Comparison of ENCODE assay signal across 8 mouse cellular contexts in the genomic region with DNA sequence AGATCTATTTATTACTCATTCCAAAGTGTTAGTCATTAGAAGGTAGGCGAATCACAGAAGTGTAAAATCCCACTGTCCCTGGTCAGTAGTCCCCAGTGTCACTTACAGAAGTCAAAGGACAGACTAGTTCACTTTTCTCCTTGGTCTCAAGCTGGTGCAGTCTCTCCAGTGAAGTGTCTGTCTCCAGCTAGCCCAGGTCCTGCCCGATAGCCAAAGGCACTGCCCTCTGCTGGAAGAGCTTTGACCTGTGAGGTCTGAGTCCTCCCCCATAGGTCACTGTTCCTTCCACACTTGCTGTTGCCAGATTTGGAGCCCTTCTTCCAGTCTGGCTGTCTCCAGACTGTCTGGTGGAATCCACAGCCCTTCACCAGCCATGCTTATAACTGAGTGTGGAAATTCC. TPM values are rescaled to one million over a fixed set of nuclear protein-coding genes. Genes with fewer than 3 reads are reported as not detected.
A peak's percentile ranks its signal among the peaks of the same experiment; 100 is the strongest.
DNase-seq lines count a peak whose midpoint lies in the region; ATAC-seq and TF ChIP-seq lines count a peak whose summit lies in the region.

No protein-coding gene starts in this region.

- H3K9me3 ChIP-seq in intestine, postnatal 0 days (ENCODE audit: control insufficient read depth), result no peaks in the 10 kb centered on the region
- H3K9me3 ChIP-seq in stomach, postnatal 0 days (ENCODE audit: control insufficient read depth, low read length), result no peaks in the 10 kb centered on the region
- H3K9me3 ChIP-seq in forebrain, embryonic 12.5 days, result no peaks in the 10 kb centered on the region

- TF ChIP-seq POLR2A in bone marrow macrophage, adult 2 months (IDR thresholded peaks at IDR 0.05; ENCODE audit: borderline replicate concordance, low read depth, low read length), result no peak

- 0 out of 2 replicates have a peak, but pooled peaks have one; percentile 34 for TF ChIP-seq CTCF in bone marrow macrophage, adult 2 months (IDR thresholded peaks at IDR 0.05; ENCODE audit: low read depth, low read length)
- peak; percentile 69 for TF ChIP-seq CTCF in intestine, postnatal 0 days (IDR thresholded peaks at IDR 0.05; ENCODE audit: low read depth)
- peak; percentile 60 for TF ChIP-seq CTCF in stomach, postnatal 0 days (IDR thresholded peaks at IDR 0.05; ENCODE audit: low read depth)

- WGBS in intestine, postnatal 0 days, result 38% methylated on average over 2 of the region's 2 CpGs
- WGBS in stomach, postnatal 0 days, result 43% methylated on average over 2 of the region's 2 CpGs
- 24% methylated on average over 2 of the region's 2 CpGs for WGBS in forebrain, embryonic 12.5 days

- peak; percentile 19 to 25 for DNase-seq in right cerebral cortex, postnatal 10 days (ENCODE audit: low spot score in 2 of 2)
- no peak for DNase-seq in right cerebral cortex, postnatal 4 days
- peak; percentile 74 for DNase-seq in gastrocnemius, adult 18-20 months (ENCODE audit: low spot score)
- peak; percentile 57 for DNase-seq in lung, postnatal 25 days (ENCODE audit: low spot score)
- peak; percentile 46 for DNase-seq in stomach, postnatal 0 days (ENCODE audit: low spot score)

- H3K9ac ChIP-seq in intestine, postnatal 0 days (ENCODE audit: low read depth, low read length), result no peak overlapping the region
- no peak overlapping the region for H3K9ac ChIP-seq in stomach, postnatal 0 days (ENCODE audit: low read length)
- no peak overlapping the region for H3K9ac ChIP-seq in forebrain, embryonic 12.5 days

- no peak overlapping the region for H3K4me3 ChIP-seq in bone marrow macrophage, adult 2 months (ENCODE audit: insufficient read depth, low read length)
- no peak overlapping the region for H3K4me3 ChIP-seq in intestine, postnatal 0 days (ENCODE audit: low read depth, low read length)
- H3K4me3 ChIP-seq in stomach, postnatal 0 days (ENCODE audit: low read depth, low read length), result no peak overlapping the region
- no peak overlapping the region for H3K4me3 ChIP-seq in forebrain, embryonic 12.5 days (replicated peaks)

- H3K4me2 ChIP-seq in intestine, postnatal 0 days (replicated peaks; ENCODE audit: low read depth), result peak overlapping the region; percentile 62; the same call in 1 of the 2 replicates
- H3K4me2 ChIP-seq in stomach, postnatal 0 days (replicated peaks; ENCODE audit: low read depth), result peak overlapping the region; percentile 55; the same call in 1 of the 2 replicates
- no peak overlapping the region for H3K4me2 ChIP-seq in forebrain, embryonic 12.5 days

- H3K27ac ChIP-seq in bone marrow macrophage, adult 2 months (ENCODE audit: insufficient read depth, low read depth, low read length), result peak overlapping the region; percentile 66; the same call in 1 of the 2 replicates
- H3K27ac ChIP-seq in intestine, postnatal 0 days (ENCODE audit: low read depth, low read length), result no peak overlapping the region
- peak overlapping the region; percentile 30 for H3K27ac ChIP-seq in stomach, postnatal 0 days (replicated peaks)
- no peak overlapping the region for H3K27ac ChIP-seq in forebrain, embryonic 12.5 days

- no peaks in the 10 kb centered on the region for H3K27me3 ChIP-seq in intestine, postnatal 0 days (replicated peaks; ENCODE audit: control insufficient read depth, insufficient read depth, low read length)
- no peaks in the 10 kb centered on the region for H3K27me3 ChIP-seq in stomach, postnatal 0 days (ENCODE audit: control insufficient read depth, insufficient read depth, low read length)
- H3K27me3 ChIP-seq in forebrain, embryonic 12.5 days, result 0 out of 2 replicates have a peak, but pooled peaks cover 3% of the 10 kb centered on the region

- no peaks in the 10 kb centered on the region for H3K36me3 ChIP-seq in intestine, postnatal 0 days (ENCODE audit: control insufficient read depth, insufficient read depth)
- H3K36me3 ChIP-seq in stomach, postnatal 0 days (ENCODE audit: control insufficient read depth, insufficient read depth, low read length), result no peaks in the 10 kb centered on the region
- H3K36me3 ChIP-seq in forebrain, embryonic 12.5 days (replicated peaks), result no peaks in the 10 kb centered on the region

- no peak for TF ChIP-seq EP300 in stomach, postnatal 0 days (optimal IDR thresholded peaks at IDR 0.05)

- ATAC-seq in intestine, postnatal 0 days, result peak; percentile 8; the same call in 1 of the 2 replicates
- peak; percentile 50; the same call in 1 of the 2 replicates for ATAC-seq in stomach, postnatal 0 days (ENCODE audit: low FRiP score, low TSS enrichment)
- no peak for ATAC-seq in forebrain, embryonic 12.5 days (ENCODE audit: low FRiP score)

- peaks cover 5% of the 10 kb centered on the region for H3K4me1 ChIP-seq in bone marrow macrophage, adult 2 months (ENCODE audit: control insufficient read depth, insufficient read depth, low read length)
- no peaks in the 10 kb centered on the region for H3K4me1 ChIP-seq in intestine, postnatal 0 days (replicated peaks; ENCODE audit: control insufficient read depth, insufficient read depth, low read length)
- no peaks in the 10 kb centered on the region for H3K4me1 ChIP-seq in stomach, postnatal 0 days (replicated peaks; ENCODE audit: control insufficient read depth, insufficient read depth)
- peaks cover 2% of the 10 kb centered on the region; the same call in 1 of the 2 replicates for H3K4me1 ChIP-seq in forebrain, embryonic 12.5 days

RNA-seq across cellular contexts. Expression of a gene that starts 2.1 kb away (rescaled TPM):
- polyA plus RNA-seq in bone marrow macrophage, adult 2 months (2012; ENCODE audit: insufficient read depth, insufficient read length, missing spikeins), result 37.3 and 39.6 TPM in 2 replicates
- 10 to 100 TPM; 22.3 to 24.3 TPM for total RNA-seq in gastrocnemius, adult 18-20 months (2021)
- polyA plus RNA-seq in intestine, postnatal 0 days (2015; fragmentation: Nextera tagmentation; extraction: Ambion mirVana), result 18.4 and 20.4 TPM in 2 replicates
- polyA plus RNA-seq in stomach, postnatal 0 days (2015; fragmentation: Nextera tagmentation; extraction: Ambion mirVana), result 10.7 and 11.2 TPM in 2 replicates
- polyA plus RNA-seq in forebrain, embryonic 12.5 days (2016; fragmentation: Nextera tagmentation; extraction: Ambion mirVana), result 22.9 and 23.2 TPM in 2 replicates

Comparison
In these comparisons a context has a peak if more than half of its experiments do, and no peak if none do; other contexts are left out.
1. H3K27ac ChIP-seq: peak in bone marrow macrophage, adult 2 months (single experiment) and stomach, postnatal 0 days (single experiment); none in intestine, postnatal 0 days (single experiment) and forebrain, embryonic 12.5 days (single experiment).
2. Peak in every context shown above with its lines, with median percentiles within 50 percentile points of each other: CTCF ChIP-seq.